Mouse (Mus musculus): ENCODE measurements around the gene Pdcl3. TPM values are rescaled to one million over a fixed set of nuclear protein-coding genes. Genes with fewer than 3 reads are reported as not detected.

The Pdcl3 gene
- polyA plus RNA-seq, 1 experiment: 199 TPM

- TF ChIP-seq EP300 (IDR thresholded peaks at IDR 0.05; ENCODE audit: insufficient read depth, low read depth, low read length): no peak
- no peak overlapping the region for H3K27ac ChIP-seq (ENCODE audit: insufficient read depth, low read length)
- H3K36me3 ChIP-seq (ENCODE audit: control insufficient read depth, insufficient read depth, low read length, poor library complexity, severe bottlenecking): 0 out of 2 replicates have a peak, but pooled peaks cover 2% of the 10 kb centered on the region
- H3K4me1 ChIP-seq (ENCODE audit: control insufficient read depth, insufficient read depth, low read length): no peaks in the 10 kb centered on the region
- H3K4me3 ChIP-seq (ENCODE audit: low read depth, low read length): peak overlapping the region; percentile 72
- no peaks in the 10 kb centered on the region for H3K9me3 ChIP-seq (replicated peaks; ENCODE audit: control insufficient read depth, insufficient read depth, low read length, poor library complexity, severe bottlenecking)
- no peaks in the 10 kb centered on the region for H3K27me3 ChIP-seq (ENCODE audit: control insufficient read depth, insufficient read depth, low read length, poor library complexity, severe bottlenecking)
- peak overlapping the region; percentile 48 for H3K9ac ChIP-seq (ENCODE audit: low read depth, poor library complexity, severe bottlenecking)
These were observed 2.9 kb downstream of the Pdcl3 start for GRCm38 (mm10) chr1:38988357-38988756.

- H3K9ac ChIP-seq (ENCODE audit: low read depth, poor library complexity, severe bottlenecking): no peak overlapping the region
- peaks cover 20% of the 10 kb centered on the region for H3K36me3 ChIP-seq (ENCODE audit: control insufficient read depth, insufficient read depth, low read length, poor library complexity, severe bottlenecking)
- H3K4me3 ChIP-seq (ENCODE audit: low read depth, low read length): no peak overlapping the region
- no peak overlapping the region for H3K27ac ChIP-seq (ENCODE audit: insufficient read depth, low read length)
- H3K4me1 ChIP-seq (ENCODE audit: control insufficient read depth, insufficient read depth, low read length): no peaks in the 10 kb centered on the region
- no peak for TF ChIP-seq POLR2A (IDR thresholded peaks at IDR 0.05; ENCODE audit: insufficient read depth, low read length)
- TF ChIP-seq CTCF (IDR thresholded peaks at IDR 0.05; ENCODE audit: low read depth, low read length): no peak
- TF ChIP-seq EP300 (IDR thresholded peaks at IDR 0.05; ENCODE audit: insufficient read depth, low read depth, low read length): no peak
- no peaks in the 10 kb centered on the region for H3K27me3 ChIP-seq (ENCODE audit: control insufficient read depth, insufficient read depth, low read length, poor library complexity, severe bottlenecking)
- no peaks in the 10 kb centered on the region for H3K9me3 ChIP-seq (replicated peaks; ENCODE audit: control insufficient read depth, insufficient read depth, low read length, poor library complexity, severe bottlenecking)
These were observed 7.0 kb downstream of the Pdcl3 start for GRCm38 (mm10) chr1:38992365-38992764.

- H3K36me3 ChIP-seq (ENCODE audit: control insufficient read depth, insufficient read depth, low read length, poor library complexity, severe bottlenecking): peaks cover 4% of the 10 kb centered on the region; the same call in 1 of the 2 replicates
- TF ChIP-seq POLR2A (IDR thresholded peaks at IDR 0.05; ENCODE audit: insufficient read depth, low read length) (no peak), CTCF (IDR thresholded peaks at IDR 0.05; ENCODE audit: low read depth, low read length) (peak; percentile 35)
- H3K9me3 ChIP-seq (replicated peaks; ENCODE audit: control insufficient read depth, insufficient read depth, low read length, poor library complexity, severe bottlenecking): no peaks in the 10 kb centered on the region
- no peak overlapping the region for H3K4me3 ChIP-seq (ENCODE audit: low read depth, low read length)
- no peak overlapping the region for H3K27ac ChIP-seq (ENCODE audit: insufficient read depth, low read length)
- no peak overlapping the region for H3K9ac ChIP-seq (ENCODE audit: low read depth, poor library complexity, severe bottlenecking)
- H3K27me3 ChIP-seq (ENCODE audit: control insufficient read depth, insufficient read depth, low read length, poor library complexity, severe bottlenecking): no peaks in the 10 kb centered on the region
- H3K4me1 ChIP-seq (ENCODE audit: control insufficient read depth, insufficient read depth, low read length): no peaks in the 10 kb centered on the region
These were observed 15.7 kb downstream of the Pdcl3 start for GRCm38 (mm10) chr1:39001106-39001505.

GRCm38 (mm10) chr1:39005751-39006354 is 20.4 kb downstream of the Pdcl3 start:
- TF ChIP-seq CTCF (IDR thresholded peaks at IDR 0.05; ENCODE audit: low read depth, low read length) (no peak), POLR2A (IDR thresholded peaks at IDR 0.05; ENCODE audit: insufficient read depth, low read length) (no peak), EP300 (IDR thresholded peaks at IDR 0.05; ENCODE audit: insufficient read depth, low read depth, low read length) (peak; percentile 51; the same call in 1 of the 2 replicates)
- Histone ChIP-seq H3K9me3 (replicated peaks; ENCODE audit: control insufficient read depth, insufficient read depth, low read length, poor library complexity, severe bottlenecking) (no peaks in the 10 kb centered on the region), H3K27ac (ENCODE audit: insufficient read depth, low read length) (no peak overlapping the region), H3K9ac (ENCODE audit: low read depth, poor library complexity, severe bottlenecking) (no peak overlapping the region), H3K36me3 (ENCODE audit: control insufficient read depth, insufficient read depth, low read length, poor library complexity, severe bottlenecking) (no peaks in the 10 kb centered on the region), H3K27me3 (ENCODE audit: control insufficient read depth, insufficient read depth, low read length, poor library complexity, severe bottlenecking) (no peaks in the 10 kb centered on the region), H3K4me3 (ENCODE audit: low read depth, low read length) (no peak overlapping the region), H3K4me1 (ENCODE audit: control insufficient read depth, insufficient read depth, low read length) (no peaks in the 10 kb centered on the region)

- no peak overlapping the region for H3K27ac ChIP-seq (ENCODE audit: insufficient read depth, low read length)
- TF ChIP-seq POLR2A (IDR thresholded peaks at IDR 0.05; ENCODE audit: insufficient read depth, low read length): no peak
- TF ChIP-seq EP300 (IDR thresholded peaks at IDR 0.05; ENCODE audit: insufficient read depth, low read depth, low read length): no peak
- TF ChIP-seq CTCF (IDR thresholded peaks at IDR 0.05; ENCODE audit: low read depth, low read length): no peak
These were observed 21.7 kb downstream of the Pdcl3 start for GRCm38 (mm10) chr1:39006830-39007829.

GRCm38 (mm10) chr1:39010583-39011021 is 25.2 kb downstream of the Pdcl3 start:
- TF ChIP-seq POLR2A (IDR thresholded peaks at IDR 0.05; ENCODE audit: insufficient read depth, low read length) (no peak), CTCF (IDR thresholded peaks at IDR 0.05; ENCODE audit: low read depth, low read length) (peak; percentile 21)
- Histone ChIP-seq H3K27ac (ENCODE audit: insufficient read depth, low read length) (no peak overlapping the region), H3K36me3 (ENCODE audit: control insufficient read depth, insufficient read depth, low read length, poor library complexity, severe bottlenecking) (no peaks in the 10 kb centered on the region), H3K27me3 (ENCODE audit: control insufficient read depth, insufficient read depth, low read length, poor library complexity, severe bottlenecking) (no peaks in the 10 kb centered on the region), H3K9ac (ENCODE audit: low read depth, poor library complexity, severe bottlenecking) (no peak overlapping the region), H3K9me3 (replicated peaks; ENCODE audit: control insufficient read depth, insufficient read depth, low read length, poor library complexity, severe bottlenecking) (no peaks in the 10 kb centered on the region), H3K4me3 (ENCODE audit: low read depth, low read length) (no peak overlapping the region), H3K4me1 (ENCODE audit: control insufficient read depth, insufficient read depth, low read length) (no peaks in the 10 kb centered on the region)

More at GRCm38 (mm10) chr1:39006830-39007829, 21.7 kb downstream of the Pdcl3 start:
- Histone ChIP-seq H3K27me3 (ENCODE audit: control insufficient read depth, insufficient read depth, low read length, poor library complexity, severe bottlenecking) (no peaks in the 10 kb centered on the region), H3K36me3 (ENCODE audit: control insufficient read depth, insufficient read depth, low read length, poor library complexity, severe bottlenecking) (no peaks in the 10 kb centered on the region), H3K9ac (ENCODE audit: low read depth, poor library complexity, severe bottlenecking) (no peak overlapping the region), H3K9me3 (replicated peaks; ENCODE audit: control insufficient read depth, insufficient read depth, low read length, poor library complexity, severe bottlenecking) (no peaks in the 10 kb centered on the region), H3K4me1 (ENCODE audit: control insufficient read depth, insufficient read depth, low read length) (no peaks in the 10 kb centered on the region), H3K4me3 (ENCODE audit: low read depth, low read length) (no peak overlapping the region)
